Mouse (Mus musculus) adrenal gland, adult 10 weeks (tissue): ENCODE results near the gene Fbxw8. TPM values are rescaled to one million over a fixed set of nuclear protein-coding genes. Genes with fewer than 3 reads are reported as not detected.

Experiments
- polyA plus RNA-seq: library from polyadenylated mRNA; stranded (reverse); fragments of 350-450 nt; fragmentation: Illumina TruSeq; extraction: RNeasy Lipid Tissue Mini Kit (QIAGEN cat#74804); gene quantifications from one replicate; pipeline ENCODE4 v1.2.3, GENCODE M21; 2014; ENCODE audit warnings: low read depth, low replicate concordance

Gene Fbxw8
- polyA plus RNA-seq = 1.9 TPM

GRCm38 (mm10) chr5:118154839-118155564 lies at the start of gene Fbxw8:
Fbxw8 (minus strand) TSS chr5:118155464.

DNA sequence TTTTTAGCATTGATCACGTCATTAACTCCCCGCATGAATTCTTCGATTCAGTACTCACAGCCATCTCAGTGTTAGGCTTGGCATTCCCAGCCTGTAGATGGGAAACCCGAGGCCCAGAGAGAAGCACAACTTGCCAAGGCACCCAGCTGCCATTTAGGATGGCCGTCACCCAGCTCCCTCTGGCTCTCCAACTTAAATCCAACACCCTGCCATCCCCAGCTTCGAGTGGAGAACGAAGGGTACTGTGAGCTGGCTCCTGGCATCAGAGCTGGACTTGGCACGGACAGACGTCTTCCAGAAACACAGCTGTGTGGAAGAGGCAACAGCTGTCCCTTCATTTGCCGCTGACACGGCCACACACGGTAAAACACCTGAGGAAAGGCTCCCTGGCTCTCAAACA lies 9.3 kb upstream of the Fbxw8 start, which contains the start of gene Hrk:
Hrk (plus strand) TSS at position 68 of the 400 bp plus-strand sequence.

GRCm38 (mm10) chr5:118027698-118028190 lies 127.5 kb downstream of the Fbxw8 start, which contains the start of gene Tesc:
Tesc (plus strand) TSS chr5:118027743.

Other genes starting within 250 kb of the Fbxw8 start
- gene Fbxo21, start 178.7 kb downstream of the Fbxw8 start, polyA plus RNA-seq = 28.7 TPM
- 13.2 TPM for gene Tesc, start 127.7 kb downstream of the Fbxw8 start, polyA plus RNA-seq
- gene Hrk, start 9.2 kb upstream of the Fbxw8 start, polyA plus RNA-seq = not detected
- gene Rnft2, start 89.7 kb upstream of the Fbxw8 start, polyA plus RNA-seq = 0.52 TPM
- 4.3 TPM for gene 2410131K14Rik, start 89.8 kb upstream of the Fbxw8 start, polyA plus RNA-seq